Mouse (Mus musculus) cerebellum, postnatal 14 days (tissue): ENCODE results near the gene Aph1b.
"Not testable (repeated sequence)": the region's sequence is repeated elsewhere in the genome, so short reads cannot be mapped to it uniquely, and the experiment has no call there.

Experiments
- DNase-seq, 2 experiments: peaks; one replicate each; pipeline ENCODE4 v3.0.0; 2021; ENCODE audit warnings: mixed read lengths in 2 of 2

Gene Aph1b

GRCm38 (mm10) chr9:66795464-66796324 lies at the start of gene Aph1b:
Gene Aph1b (minus strand): TSS chr9:66795490.
- DNase-seq = peak; percentile 96 to 97

- no peak for DNase-seq
These were observed 39.8 kb upstream of the Aph1b start for GRCm38 (mm10) chr9:66835097-66835480.

- peak; percentile 99 for DNase-seq
These were observed 39.2 kb upstream of the Aph1b start, which contains the start of gene Aph1c for GRCm38 (mm10) chr9:66834318-66835096. Gene Aph1c (minus strand): TSS chr9:66834726.

GRCm38 (mm10) chr9:66833851-66834250 lies 38.6 kb upstream of the Aph1b start:
- DNase-seq = peak; percentile 14 to 28

GRCm38 (mm10) chr9:66832366-66832908 lies 37.1 kb upstream of the Aph1b start:
- no peak for DNase-seq

GRCm38 (mm10) chr9:66825990-66826389 lies 30.7 kb upstream of the Aph1b start:
- peak; percentile 57 for DNase-seq

- not testable (repeated sequence) for DNase-seq
These were observed 27.0 kb upstream of the Aph1b start for GRCm38 (mm10) chr9:66822255-66822654.

- DNase-seq = no peak
These were observed 25.7 kb upstream of the Aph1b start for GRCm38 (mm10) chr9:66820996-66821395.

- DNase-seq = no peak
These were observed 18.1 kb upstream of the Aph1b start for GRCm38 (mm10) chr9:66813392-66813791.

GRCm38 (mm10) chr9:66805951-66806350 lies 10.7 kb upstream of the Aph1b start:
- DNase-seq = peak in 1 of 2 experiments; percentile 14

- no peak for DNase-seq
These were observed 6.7 kb upstream of the Aph1b start for GRCm38 (mm10) chr9:66801947-66802346.

- DNase-seq = no peak
These were observed 1.4 kb upstream of the Aph1b start, which contains the start of gene Gm10647 for GRCm38 (mm10) chr9:66796739-66797138. Gene Gm10647 (plus strand): TSS chr9:66797039.

GRCm38 (mm10) chr9:66794629-66795463 lies 444 bp downstream of the Aph1b start:
- peak; percentile 12 to 37 for DNase-seq

GRCm38 (mm10) chr9:66787821-66788220 lies 7.5 kb downstream of the Aph1b start:
- DNase-seq = peak; percentile 43 to 63

GRCm38 (mm10) chr9:66784552-66784951 lies 10.7 kb downstream of the Aph1b start:
- DNase-seq = peak in 1 of 2 experiments; percentile 21

GRCm38 (mm10) chr9:66770701-66771100 lies 24.6 kb downstream of the Aph1b start:
- no peak for DNase-seq

- DNase-seq = no peak
These were observed 26.0 kb downstream of the Aph1b start for GRCm38 (mm10) chr9:66769275-66769674.

- no peak for DNase-seq
These were observed 26.6 kb downstream of the Aph1b start for GRCm38 (mm10) chr9:66768721-66769120.

- no peak for DNase-seq
These were observed 34.3 kb downstream of the Aph1b start for GRCm38 (mm10) chr9:66760991-66761390.

- no peak for DNase-seq
These were observed 42.4 kb downstream of the Aph1b start for GRCm38 (mm10) chr9:66752849-66753248.

- no peak for DNase-seq
These were observed 46.9 kb downstream of the Aph1b start for GRCm38 (mm10) chr9:66748390-66748789.

GRCm38 (mm10) chr9:66744531-66744930 lies 50.8 kb downstream of the Aph1b start:
- DNase-seq = peak in 1 of 2 experiments; percentile 29
